Mouse (Mus musculus): ENCODE measurements at regions not wholly inside any gene's neighbourhood (a gene's known extent, or its start where the extent isn't known, plus 50 kb on each side); places are given as distances from the start of the nearest gene placed in this dataset.
"Not testable (repeated sequence)": the region's sequence is repeated elsewhere in the genome, so short reads cannot be mapped to it uniquely, and the experiment has no call there.

- DNase-seq (ENCODE audit: inconsistent age in 2 of 2, low spot score in 1 of 2): no peak
Measured at GRCm38 (mm10) chr16:89718921-89719320, 147.9 kb upstream of the Krtap11-1 start.

GRCm38 (mm10) chr16:89715716-89716115, 144.7 kb upstream of the Krtap11-1 start:
- DNase-seq (ENCODE audit: inconsistent age in 2 of 2, low spot score in 1 of 2): not testable (repeated sequence)

GRCm38 (mm10) chr16:89704316-89704715, 133.3 kb upstream of the Krtap11-1 start:
- peak in 1 of 2 experiments; percentile 46 for DNase-seq (ENCODE audit: inconsistent age in 2 of 2, low spot score in 1 of 2)

- DNase-seq (ENCODE audit: inconsistent age in 2 of 2, low spot score in 1 of 2): no peak
Measured at GRCm38 (mm10) chr16:89703158-89703557, 132.2 kb upstream of the Krtap11-1 start.

- DNase-seq (ENCODE audit: inconsistent age in 2 of 2, low spot score in 1 of 2): no peak
Measured at GRCm38 (mm10) chr16:89702406-89702805, 131.4 kb upstream of the Krtap11-1 start.

GRCm38 (mm10) chr16:89701741-89702140, 130.8 kb upstream of the Krtap11-1 start:
- DNase-seq (ENCODE audit: inconsistent age in 2 of 2, low spot score in 1 of 2): no peak

GRCm38 (mm10) chr16:89699710-89700109, 128.7 kb upstream of the Krtap11-1 start:
- no peak for DNase-seq (ENCODE audit: inconsistent age in 2 of 2, low spot score in 1 of 2)

GRCm38 (mm10) chr16:89695833-89696232, 124.8 kb upstream of the Krtap11-1 start:
- peak; percentile 69 to 80 for DNase-seq (ENCODE audit: inconsistent age in 2 of 2, low spot score in 1 of 2)

GRCm38 (mm10) chr16:89695406-89695805, 124.4 kb upstream of the Krtap11-1 start:
- DNase-seq (ENCODE audit: inconsistent age in 2 of 2, low spot score in 1 of 2): peak in 1 of 2 experiments; percentile 69

- no peak for DNase-seq (ENCODE audit: inconsistent age in 2 of 2, low spot score in 1 of 2)
Measured at GRCm38 (mm10) chr16:89693321-89693720, 122.3 kb upstream of the Krtap11-1 start.

- DNase-seq (ENCODE audit: inconsistent age in 2 of 2, low spot score in 1 of 2): no peak
Measured at GRCm38 (mm10) chr16:89679438-89679837, 108.5 kb upstream of the Krtap11-1 start.

GRCm38 (mm10) chr16:89678446-89679015, 107.5 kb upstream of the Krtap11-1 start:
- no peak for DNase-seq (ENCODE audit: inconsistent age in 2 of 2, low spot score in 1 of 2)

- DNase-seq (ENCODE audit: inconsistent age in 2 of 2, low spot score in 1 of 2): no peak
Measured at GRCm38 (mm10) chr16:89675009-89675785, 104.2 kb upstream of the Krtap11-1 start.

- no peak for DNase-seq (ENCODE audit: inconsistent age in 2 of 2, low spot score in 1 of 2)
Measured at GRCm38 (mm10) chr16:89674159-89674902, 103.3 kb upstream of the Krtap11-1 start.

GRCm38 (mm10) chr16:89671188-89671726, 100.3 kb upstream of the Krtap11-1 start:
- no peak for DNase-seq (ENCODE audit: inconsistent age in 2 of 2, low spot score in 1 of 2)

GRCm38 (mm10) chr16:89660071-89660470, 89.1 kb upstream of the Krtap11-1 start:
- no peak for DNase-seq (ENCODE audit: inconsistent age in 2 of 2, low spot score in 1 of 2)

GRCm38 (mm10) chr16:89656036-89656435, 85.1 kb upstream of the Krtap11-1 start:
- DNase-seq (ENCODE audit: inconsistent age in 2 of 2, low spot score in 1 of 2): no peak

- no peak for DNase-seq (ENCODE audit: inconsistent age in 2 of 2, low spot score in 1 of 2)
Measured at GRCm38 (mm10) chr16:89648651-89649050, 77.7 kb upstream of the Krtap11-1 start.

GRCm38 (mm10) chr16:89633917-89634601, 63.1 kb upstream of the Krtap11-1 start:
- DNase-seq (ENCODE audit: inconsistent age in 2 of 2, low spot score in 1 of 2): no peak

- no peak for DNase-seq (ENCODE audit: inconsistent age in 2 of 2, low spot score in 1 of 2)
Measured at GRCm38 (mm10) chr16:89632114-89632622, 61.2 kb upstream of the Krtap11-1 start.
